ENCODE assay signal across 17 mouse cellular contexts in genomic region chr12:79579837-79580236, GRCm38 (mm10).
DNase-seq lines count a peak whose midpoint lies in the region; ATAC-seq and TF ChIP-seq lines count a peak whose summit lies in the region.
"Had no signal": no experiment of that assay in that cellular context is flagged by ENCODE, and none has a peak within 500 bp of the region (broad histone marks: within the 10 kb centered on the region; RNA-seq: fewer than 3 reads in every experiment).

No protein-coding gene starts in this region.

- DNase-seq in heart, adult 18-20 months: peak; percentile 29 to 54
- DNase-seq in midbrain, embryonic 11.5 days (ENCODE audit: low spot score, missing footprints): peak; percentile 39
- no peak for DNase-seq in midbrain, embryonic 14.5 days
- no peak for DNase-seq in layer of hippocampus, postnatal 10 days (ENCODE audit: low spot score in 2 of 2)
- no peak for DNase-seq in adrenal gland, adult 18-20 months (ENCODE audit: low spot score in 2 of 2)
- no peak for DNase-seq in hindbrain, postnatal 0 days (ENCODE audit: low spot score)
- DNase-seq: adrenal gland, postnatal 25 days; cerebellum, adult 9-10 months; spleen, adult 18-20 months; thymus, postnatal 25 days had no signal

- ATAC-seq in heart, embryonic 11.5 days (replicated peaks; ENCODE audit: insufficient number of reproducible peaks, low FRiP score, low TSS enrichment): no peak
- ATAC-seq in midbrain, embryonic 11.5 days (ENCODE audit: low FRiP score): no peak
- no peak for ATAC-seq in midbrain, embryonic 14.5 days (ENCODE audit: low FRiP score, low TSS enrichment)
- peak; percentile 47 for ATAC-seq in inflammation-experienced regulatory T-cells, adult 6 months
- no peak for ATAC-seq in hindbrain, postnatal 0 days
- ATAC-seq: intestine, embryonic 16.5 days; midbrain, embryonic 15.5 days had no signal

- H3K9ac ChIP-seq in heart, embryonic 11.5 days (ENCODE audit: low read depth, low read length): no peak overlapping the region
- no peak overlapping the region for H3K9ac ChIP-seq in midbrain, embryonic 11.5 days (ENCODE audit: low read length)
- no peak overlapping the region for H3K9ac ChIP-seq in midbrain, embryonic 14.5 days (replicated peaks; ENCODE audit: low read length)
- no peak overlapping the region for H3K9ac ChIP-seq in hindbrain, postnatal 0 days (replicated peaks; ENCODE audit: low read length)
- H3K9ac ChIP-seq: heart, embryonic 13.5 days; midbrain, embryonic 15.5 days had no signal

- H3K9me3 ChIP-seq in heart, embryonic 11.5 days (replicated peaks; ENCODE audit: control insufficient read depth, low read length): no peaks in the 10 kb centered on the region
- H3K9me3 ChIP-seq in midbrain, embryonic 11.5 days (ENCODE audit: control insufficient read depth, low read length): no peaks in the 10 kb centered on the region
- no peaks in the 10 kb centered on the region for H3K9me3 ChIP-seq in midbrain, embryonic 14.5 days (ENCODE audit: control insufficient read depth, low read length)
- H3K9me3 ChIP-seq in hindbrain, postnatal 0 days (ENCODE audit: low read length): no peaks in the 10 kb centered on the region
- H3K9me3 ChIP-seq: heart, embryonic 13.5 days; midbrain, embryonic 15.5 days had no signal

- no peaks in the 10 kb centered on the region for H3K36me3 ChIP-seq in heart, embryonic 11.5 days (ENCODE audit: control insufficient read depth, insufficient read depth, low read length)
- no peaks in the 10 kb centered on the region for H3K36me3 ChIP-seq in midbrain, embryonic 11.5 days (ENCODE audit: control insufficient read depth, insufficient read depth, low read length)
- H3K36me3 ChIP-seq in midbrain, embryonic 14.5 days (ENCODE audit: control insufficient read depth, insufficient read depth, low read length): no peaks in the 10 kb centered on the region
- H3K36me3 ChIP-seq in hindbrain, postnatal 0 days (ENCODE audit: insufficient read depth, low read length): no peaks in the 10 kb centered on the region
- H3K36me3 ChIP-seq: heart, embryonic 13.5 days; midbrain, embryonic 15.5 days had no signal

- H3K27ac ChIP-seq in heart, embryonic 11.5 days (ENCODE audit: low read depth, low read length): no peak overlapping the region
- H3K27ac ChIP-seq in midbrain, embryonic 11.5 days (ENCODE audit: low read depth, low read length): no peak overlapping the region
- no peak overlapping the region for H3K27ac ChIP-seq in midbrain, embryonic 14.5 days (replicated peaks; ENCODE audit: low read depth, low read length)
- H3K27ac ChIP-seq in hindbrain, postnatal 0 days: no peak overlapping the region
- H3K27ac ChIP-seq: heart, embryonic 13.5 days; midbrain, embryonic 15.5 days; stomach, postnatal 0 days had no signal

- H3K4me1 ChIP-seq in heart, embryonic 11.5 days (ENCODE audit: control insufficient read depth, insufficient read depth, low read length): no peaks in the 10 kb centered on the region
- no peaks in the 10 kb centered on the region for H3K4me1 ChIP-seq in midbrain, embryonic 11.5 days (ENCODE audit: control insufficient read depth, insufficient read depth, low read length)
- no peaks in the 10 kb centered on the region for H3K4me1 ChIP-seq in midbrain, embryonic 14.5 days (ENCODE audit: control insufficient read depth, insufficient read depth, low read length)
- H3K4me1 ChIP-seq in hindbrain, postnatal 0 days (ENCODE audit: insufficient read depth, low read length): no peaks in the 10 kb centered on the region
- H3K4me1 ChIP-seq: heart, embryonic 13.5 days; midbrain, embryonic 15.5 days had no signal

- no peak for TF ChIP-seq CTCF in hindbrain, postnatal 0 days (IDR thresholded peaks at IDR 0.05; ENCODE audit: low read depth)

- no peaks in the 10 kb centered on the region for H3K27me3 ChIP-seq in heart, embryonic 11.5 days (ENCODE audit: control insufficient read depth, insufficient read depth, low read length)
- no peaks in the 10 kb centered on the region for H3K27me3 ChIP-seq in midbrain, embryonic 11.5 days (ENCODE audit: control insufficient read depth, insufficient read depth, low read length)
- H3K27me3 ChIP-seq in midbrain, embryonic 14.5 days (ENCODE audit: control insufficient read depth, insufficient read depth, low read length): no peaks in the 10 kb centered on the region
- no peaks in the 10 kb centered on the region for H3K27me3 ChIP-seq in hindbrain, postnatal 0 days (ENCODE audit: insufficient read depth, low read length)
- H3K27me3 ChIP-seq: heart, embryonic 13.5 days; midbrain, embryonic 15.5 days had no signal

- 87% methylated on average over 6 of the region's 6 CpGs for WGBS in heart, embryonic 11.5 days (ENCODE audit: insufficient replicate concordance)
- WGBS in midbrain, embryonic 11.5 days: 90% methylated on average over 6 of the region's 6 CpGs
- 83% methylated on average over 6 of the region's 6 CpGs for WGBS in midbrain, embryonic 14.5 days
- 57% methylated on average over 6 of the region's 6 CpGs for WGBS in hindbrain, postnatal 0 days

- H3K4me2 ChIP-seq in heart, embryonic 11.5 days: no peak overlapping the region
- H3K4me2 ChIP-seq in midbrain, embryonic 11.5 days: no peak overlapping the region
- no peak overlapping the region for H3K4me2 ChIP-seq in midbrain, embryonic 14.5 days (ENCODE audit: low read length)
- no peak overlapping the region for H3K4me2 ChIP-seq in hindbrain, postnatal 0 days (ENCODE audit: low read depth, low read length)
- H3K4me2 ChIP-seq: heart, embryonic 13.5 days; liver, embryonic 11.5 days; midbrain, embryonic 15.5 days had no signal

- H3K4me3 ChIP-seq in heart, embryonic 11.5 days (ENCODE audit: low read depth, low read length): no peak overlapping the region
- H3K4me3 ChIP-seq in midbrain, embryonic 11.5 days (ENCODE audit: low read depth, low read length): no peak overlapping the region
- H3K4me3 ChIP-seq in midbrain, embryonic 14.5 days (replicated peaks; ENCODE audit: low read depth, low read length): no peak overlapping the region
- no peak overlapping the region for H3K4me3 ChIP-seq in hindbrain, postnatal 0 days (ENCODE audit: low read length)
- H3K4me3 ChIP-seq: heart, embryonic 13.5 days; midbrain, embryonic 15.5 days had no signal

Comparison
In these comparisons a context has a peak if more than half of its experiments do, and no peak if none do; other contexts are left out.
1. DNase-seq: peak in heart, adult 18-20 months (2 of 2) and midbrain, embryonic 11.5 days (single experiment); none in midbrain, embryonic 14.5 days (single experiment), layer of hippocampus, postnatal 10 days (0 of 2), adrenal gland, adult 18-20 months (0 of 2) and hindbrain, postnatal 0 days (single experiment).